Mouse (Mus musculus) stomach, embryonic 16.5 days (tissue): ENCODE measurements around the gene Stk10. TPM values are rescaled to one million over a fixed set of nuclear protein-coding genes. Genes with fewer than 3 reads are reported as not detected.
A peak's percentile ranks its signal among the peaks of the same experiment; 100 is the strongest.

ENCODE experiments used
- ATAC-seq: fragments of 200-750 bp; cut with Nextera tagmentation; 2 replicates; pipeline ENCODE4 v1.8.0; 2017; ENCODE audit warnings: moderate number of reproducible peaks, moderate TSS enrichment; ENCODE audit not compliant: insufficient read depth, low FRiP score
- H3K27ac ChIP-seq: fragments of 300-500 bp; sonication (generic); 2 replicates; pipeline ENCODE4 v1.5.1; 2014; ENCODE audit warnings: low read length
- H3K27me3 ChIP-seq: fragments of 300-500 bp; sonication (generic); 2 replicates; pipeline ENCODE4 v1.6.1; 2014; ENCODE audit warnings: low read length, control low read depth, mixed read lengths; ENCODE audit not compliant: control insufficient read depth, insufficient read depth
- H3K36me3 ChIP-seq: fragments of 300-500 bp; sonication (generic); 2 replicates; pipeline ENCODE4 v1.6.1; 2014; ENCODE audit warnings: low read length; ENCODE audit not compliant: control insufficient read depth, insufficient read depth
- H3K4me1 ChIP-seq: fragments of 300-500 bp; sonication (generic); 2 replicates; pipeline ENCODE4 v1.6.1; 2014; ENCODE audit warnings: low read length, control low read depth, mixed read lengths; ENCODE audit not compliant: control insufficient read depth, insufficient read depth
- H3K4me2 ChIP-seq: fragments of 300-500 bp; sonication (generic); 2 replicates; pipeline ENCODE4 v1.6.1; 2014; ENCODE audit warnings: low read depth, low read length, mixed read lengths
- H3K4me3 ChIP-seq: fragments of 300-500 bp; sonication (generic); replicated peaks from 2 replicates; pipeline ENCODE4 v1.5.1; 2014; ENCODE audit warnings: mild to moderate bottlenecking, low read length
- H3K9ac ChIP-seq: fragments of 300-500 bp; sonication (generic); 2 replicates; pipeline ENCODE4 v1.6.1; 2014; ENCODE audit warnings: low read length
- H3K9me3 ChIP-seq: fragments of 300-500 bp; sonication (generic); replicated peaks from 2 replicates; pipeline ENCODE4 v1.6.1; 2016; ENCODE audit warnings: low read length, control low read depth; ENCODE audit not compliant: control insufficient read depth
- WGBS: fragments of 180-500 bp; shearing (Covaris S2); extraction: QIAGEN DNeasy Blood & Tissue Kit; methylation state at CpG from one replicate; pipeline ENCODE4 v1.1.7; 2014; 5-methylcytosine and 5-hydroxymethylcytosine counted together
- polyA plus RNA-seq: library from polyadenylated mRNA; unstranded; fragments of >200 nt; fragmentation: Nextera tagmentation; extraction: Ambion mirVana; gene quantifications from 2 replicates; pipeline ENCODE4 v1.2.1, GENCODE M21; 2015

The Stk10 gene
- polyA plus RNA-seq, 1 experiment from 2014 or later: 4.2 TPM

DNA sequence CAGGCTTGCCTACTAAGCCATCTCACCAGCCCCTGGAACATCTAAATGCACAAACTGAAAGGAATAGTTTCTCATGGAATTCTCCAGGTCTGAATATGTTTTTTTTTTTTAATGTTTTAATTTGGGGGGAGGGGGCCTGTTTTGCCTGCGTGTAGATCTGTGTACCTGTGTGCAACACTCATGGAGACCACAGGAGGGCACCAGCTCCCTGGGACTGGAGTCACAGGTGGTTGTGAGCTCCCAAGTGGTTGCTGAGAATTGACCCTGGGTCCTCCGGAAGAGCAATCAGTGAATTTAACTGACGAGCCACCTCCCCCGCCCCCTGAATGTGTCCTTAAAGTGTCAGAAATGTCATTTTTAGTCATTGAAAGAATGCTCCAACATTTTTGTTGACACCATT, 61.0 kb downstream of the Stk10 start:
- Histone ChIP-seq H3K4me2 (no peak overlapping the region), H3K27me3 (no peaks in the 10 kb centered on the region), H3K9ac (no peak overlapping the region), H3K4me3 (no peak overlapping the region), H3K4me1 (no peaks in the 10 kb centered on the region), H3K27ac (no peak overlapping the region), H3K9me3 (no peaks in the 10 kb centered on the region; the same call in 1 of the 2 replicates), H3K36me3 (no peaks in the 10 kb centered on the region)
- WGBS: 91% methylated on average over 4 of the region's 4 CpGs
- no peak for ATAC-seq

DNA sequence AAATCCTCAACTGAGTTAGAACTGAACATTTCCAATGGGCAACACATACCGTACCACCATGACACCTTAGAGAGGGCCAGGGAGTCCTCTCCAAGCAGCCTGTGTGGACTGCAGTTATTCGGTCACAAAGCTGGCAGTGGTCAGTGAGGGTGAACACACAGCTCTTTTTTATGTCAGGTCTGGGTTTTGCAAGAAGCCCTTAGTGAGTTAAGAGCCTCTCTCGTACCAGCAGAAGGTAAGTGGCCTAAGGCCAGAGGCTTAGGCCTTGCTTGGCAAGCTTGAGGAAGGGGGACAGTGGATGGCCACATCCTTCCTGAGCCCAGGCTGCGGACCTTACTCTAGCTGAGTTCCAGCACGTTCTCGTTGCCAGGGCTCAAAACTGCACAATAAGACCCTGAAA, 67.3 kb downstream of the Stk10 start:
- WGBS: 94% methylated on average over 6 of the region's 6 CpGs
- H3K27me3 ChIP-seq: no peaks in the 10 kb centered on the region
- no peak overlapping the region for H3K9ac ChIP-seq
- H3K36me3 ChIP-seq: no peaks in the 10 kb centered on the region
- H3K4me3 ChIP-seq: no peak overlapping the region
- peaks cover 13% of the 10 kb centered on the region for H3K4me1 ChIP-seq
- no peak overlapping the region for H3K4me2 ChIP-seq
- no peaks in the 10 kb centered on the region; the same call in 1 of the 2 replicates for H3K9me3 ChIP-seq
- no peak overlapping the region for H3K27ac ChIP-seq
- no peak for ATAC-seq

GRCm38 (mm10) chr11:32601528-32602323, 68.6 kb downstream of the Stk10 start:
- Histone ChIP-seq H3K9me3 (no peaks in the 10 kb centered on the region), H3K27me3 (no peaks in the 10 kb centered on the region), H3K27ac (peak overlapping the region; percentile 34; the same call in 1 of the 2 replicates), H3K36me3 (no peaks in the 10 kb centered on the region), H3K9ac (peak overlapping the region; percentile 40; the same call in 1 of the 2 replicates), H3K4me1 (peaks cover 15% of the 10 kb centered on the region), H3K4me3 (no peak overlapping the region), H3K4me2 (no peak overlapping the region)
- 42% methylated on average over 12 of the region's 12 CpGs for WGBS
- peak; percentile 75; the same call in 1 of the 2 replicates for ATAC-seq

DNA sequence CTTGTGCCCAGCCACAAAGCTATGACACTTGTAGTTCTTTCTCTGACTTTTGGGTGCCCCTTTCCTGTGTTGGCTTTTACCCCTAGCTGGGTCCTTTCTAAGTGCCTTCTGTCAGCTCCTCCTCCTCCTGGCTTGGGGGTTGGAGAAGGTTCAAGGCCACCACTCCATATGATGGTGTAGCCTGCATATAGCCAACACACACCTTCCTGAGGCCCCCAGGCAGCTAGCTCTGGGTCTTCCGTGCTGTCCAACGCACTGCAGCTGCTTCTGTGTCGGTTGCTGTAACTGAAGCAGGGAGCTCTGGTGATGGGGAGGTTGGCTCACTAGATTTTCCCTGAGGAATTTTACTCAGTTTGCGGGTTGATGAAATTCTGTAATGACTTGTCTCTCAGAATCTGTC, 71.6 kb downstream of the Stk10 start:
- peak; percentile 14; the same call in 1 of the 2 replicates for ATAC-seq
- no peaks in the 10 kb centered on the region for H3K9me3 ChIP-seq
- H3K27ac ChIP-seq: peak overlapping the region; percentile 55
- H3K4me1 ChIP-seq: peaks cover 15% of the 10 kb centered on the region
- WGBS: 35% methylated on average over 4 of the region's 4 CpGs
- H3K27me3 ChIP-seq: no peaks in the 10 kb centered on the region
- no peak overlapping the region for H3K9ac ChIP-seq
- no peak overlapping the region for H3K4me2 ChIP-seq
- no peaks in the 10 kb centered on the region for H3K36me3 ChIP-seq
- no peak overlapping the region for H3K4me3 ChIP-seq

- H3K9me3 ChIP-seq: no peaks in the 10 kb centered on the region
- H3K9ac ChIP-seq: no peak overlapping the region
- H3K4me3 ChIP-seq: no peak overlapping the region
- no peaks in the 10 kb centered on the region for H3K36me3 ChIP-seq
- H3K4me1 ChIP-seq: peaks cover 15% of the 10 kb centered on the region
- peak; percentile 63; the same call in 1 of the 2 replicates for ATAC-seq
- peak overlapping the region; percentile 55 for H3K27ac ChIP-seq
- no peak overlapping the region for H3K4me2 ChIP-seq
- no peaks in the 10 kb centered on the region for H3K27me3 ChIP-seq
- WGBS: 44% methylated on average over 7 of the region's 7 CpGs
Observed at GRCm38 (mm10) chr11:32605131-32605860, 72.2 kb downstream of the Stk10 start.

DNA sequence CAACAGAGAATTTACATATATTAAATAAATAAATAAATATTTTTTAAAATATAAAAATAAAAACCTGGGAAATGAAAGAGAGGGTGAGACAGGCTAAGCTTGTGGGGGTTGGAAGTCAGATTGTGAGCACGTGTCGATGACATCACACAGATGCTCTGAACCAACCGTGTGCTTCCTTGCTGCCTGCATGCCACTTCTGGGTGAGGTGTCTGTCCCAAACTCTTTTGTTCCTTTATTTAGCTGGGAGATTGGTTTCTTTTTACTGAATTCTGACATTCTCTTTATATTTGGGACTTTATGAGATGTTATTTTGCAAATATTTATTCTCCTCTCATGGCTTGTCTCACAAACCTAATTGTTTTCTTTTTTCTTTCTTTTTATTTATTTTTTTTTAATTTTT, 72.8 kb downstream of the Stk10 start:
- 80% methylated on average over 3 of the region's 3 CpGs for WGBS
- no peaks in the 10 kb centered on the region for H3K36me3 ChIP-seq
- no peak overlapping the region for H3K9ac ChIP-seq
- no peak for ATAC-seq
- no peaks in the 10 kb centered on the region for H3K27me3 ChIP-seq
- H3K9me3 ChIP-seq: no peaks in the 10 kb centered on the region
- no peak overlapping the region for H3K4me2 ChIP-seq
- no peak overlapping the region for H3K4me3 ChIP-seq
- no peak overlapping the region for H3K27ac ChIP-seq
- peaks cover 15% of the 10 kb centered on the region for H3K4me1 ChIP-seq

DNA sequence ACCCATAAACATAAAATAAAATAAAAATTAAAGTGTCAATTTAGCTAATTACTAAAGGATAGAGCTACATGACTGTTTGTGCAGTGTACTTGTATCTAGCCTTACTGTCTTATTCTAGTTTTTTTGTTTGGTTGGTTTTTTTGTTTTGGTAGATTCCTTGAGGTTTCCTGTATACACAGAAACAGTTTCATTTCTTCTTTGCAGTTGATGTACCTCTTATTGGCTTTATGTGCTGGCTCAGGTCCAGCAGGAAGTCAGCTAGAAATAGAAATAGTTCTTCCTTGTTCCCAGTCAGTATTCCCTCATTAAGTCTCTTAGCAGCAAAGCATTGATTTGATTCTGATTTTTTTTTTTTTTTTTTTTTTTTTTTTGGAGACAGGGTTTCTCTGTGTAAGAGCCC, 74.2 kb downstream of the Stk10 start:
- H3K4me1 ChIP-seq: peaks cover 12% of the 10 kb centered on the region
- H3K9me3 ChIP-seq: no peaks in the 10 kb centered on the region
- H3K27me3 ChIP-seq: no peaks in the 10 kb centered on the region
- H3K9ac ChIP-seq: no peak overlapping the region
- H3K4me3 ChIP-seq: no peak overlapping the region
- no peak overlapping the region for H3K27ac ChIP-seq
- H3K36me3 ChIP-seq: no peaks in the 10 kb centered on the region; the same call in 1 of the 2 replicates
- no peak for ATAC-seq
- H3K4me2 ChIP-seq: no peak overlapping the region

DNA sequence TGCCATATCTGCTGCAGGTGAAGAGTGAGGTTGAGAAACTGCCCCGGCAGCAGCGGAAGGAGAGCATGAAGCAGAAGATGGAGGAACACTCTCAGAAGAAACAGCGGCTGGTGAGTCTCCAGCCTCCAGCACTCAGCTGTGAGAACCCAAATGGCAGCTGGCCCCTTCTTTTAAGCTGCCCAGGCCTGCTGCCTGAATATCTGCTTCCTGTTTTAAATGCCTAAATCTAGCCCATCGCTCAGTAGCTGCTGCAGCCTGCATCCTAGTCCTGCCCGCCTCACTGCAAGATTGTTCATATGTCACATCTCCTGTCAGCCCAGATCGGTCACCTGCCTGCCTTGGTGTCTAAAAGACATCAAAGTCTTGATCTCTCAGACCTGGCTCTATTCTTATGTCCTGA, 77.5 kb downstream of the Stk10 start:
- no peaks in the 10 kb centered on the region for H3K27me3 ChIP-seq
- H3K9me3 ChIP-seq: no peaks in the 10 kb centered on the region
- no peaks in the 10 kb centered on the region; the same call in 1 of the 2 replicates for H3K36me3 ChIP-seq
- 78% methylated on average over 6 of the region's 6 CpGs for WGBS
- H3K27ac ChIP-seq: no peak overlapping the region
- no peaks in the 10 kb centered on the region for H3K4me1 ChIP-seq
- no peak for ATAC-seq
- no peak overlapping the region for H3K9ac ChIP-seq
- H3K4me3 ChIP-seq: no peak overlapping the region
- H3K4me2 ChIP-seq: no peak overlapping the region

DNA sequence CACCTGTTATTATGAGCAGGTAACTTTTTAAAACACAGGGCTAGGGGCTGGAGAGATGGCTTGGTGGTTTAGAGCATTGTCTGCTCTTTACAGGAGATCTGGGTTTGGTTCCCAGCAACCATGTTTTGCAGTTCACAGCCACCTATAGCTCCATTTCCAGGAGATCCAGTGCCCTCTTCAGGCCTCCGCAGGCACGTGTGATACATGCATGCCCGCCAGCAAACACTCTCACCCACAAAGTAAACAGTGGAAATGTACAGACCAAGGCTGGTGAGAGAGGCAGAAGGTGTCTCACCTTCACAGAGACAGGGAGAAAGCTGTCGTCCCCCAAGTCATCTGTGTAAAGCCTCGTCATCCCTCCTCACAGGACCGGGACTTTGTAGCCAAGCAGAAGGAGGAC, 79.2 kb downstream of the Stk10 start:
- H3K9me3 ChIP-seq: no peaks in the 10 kb centered on the region
- H3K4me2 ChIP-seq: no peak overlapping the region
- 0 out of 2 replicates have a peak, but pooled peaks cover 2% of the 10 kb centered on the region for H3K4me1 ChIP-seq
- ATAC-seq: no peak
- no peak overlapping the region for H3K4me3 ChIP-seq
- WGBS: 52% methylated on average over 6 of the region's 6 CpGs
- H3K27me3 ChIP-seq: no peaks in the 10 kb centered on the region
- no peak overlapping the region; the same call in 1 of the 2 replicates for H3K9ac ChIP-seq
- H3K36me3 ChIP-seq: no peaks in the 10 kb centered on the region; the same call in 1 of the 2 replicates
- no peak overlapping the region for H3K27ac ChIP-seq
